Mouse (Mus musculus) lung, postnatal 0 days (tissue): ENCODE results near the gene St3gal2.

Experiments
- CTCF ChIP-seq: IDR thresholded peaks from 2 replicates; pipeline ENCODE4 v1.5.1; 2016; ENCODE audit warnings: antibody characterized with exemption, mild to moderate bottlenecking
- EP300 ChIP-seq: IDR thresholded peaks from 2 replicates; pipeline ENCODE4 v1.6.1; 2016; ENCODE audit warnings: antibody characterized with exemption, mild to moderate bottlenecking, control low read depth

- TF ChIP-seq CTCF (no peak), EP300 (no peak)
These were observed 27.7 kb upstream of the St3gal2 start for GRCm38 (mm10) chr8:110892040-110892439.
